In genomic region chr9:46913238-46913637, GRCm38 (mm10) we compare ENCODE assay signal across 9 mouse cellular contexts.
DNase-seq lines count a peak whose midpoint lies in the region; ATAC-seq and TF ChIP-seq lines count a peak whose summit lies in the region.
"Had no signal": no experiment of that assay in that cellular context is flagged by ENCODE, and none has a peak within 500 bp of the region (broad histone marks: within the 10 kb centered on the region; RNA-seq: fewer than 3 reads in every experiment).

No protein-coding gene starts in this region.

- peak overlapping the region; percentile 68 for H3K27ac ChIP-seq in forebrain, embryonic 10.5 days
- H3K27ac ChIP-seq in layer of hippocampus, adult 2 months = peak overlapping the region; percentile 92; the same call in 1 of the 2 replicates
- no peak overlapping the region for H3K27ac ChIP-seq in gastrocnemius, adult 2 months
- H3K27ac ChIP-seq: kidney, embryonic 15.5 days had no signal

- intact Hi-C loops in gastrocnemius, adult 2 months (cut with DNase I) = no loop called here

- no peak for ATAC-seq in erythroblast, adult 5-6 weeks (replicated peaks; ENCODE audit: low FRiP score, poor library complexity, severe bottlenecking)

- peak; percentile 58 for TF ChIP-seq CTCF in layer of hippocampus, adult 2 months (conservative IDR thresholded peaks at IDR 0.05)
- no peak for TF ChIP-seq CTCF in gastrocnemius, adult 2 months (IDR thresholded peaks at IDR 0.05)

- H3K4me3 ChIP-seq in forebrain, embryonic 10.5 days = no peak overlapping the region
- H3K4me3 ChIP-seq in layer of hippocampus, adult 2 months = no peak overlapping the region
- no peak overlapping the region for H3K4me3 ChIP-seq in gastrocnemius, adult 2 months
- H3K4me3 ChIP-seq: kidney, embryonic 15.5 days had no signal

- H3K9me3 ChIP-seq in forebrain, embryonic 10.5 days = no peaks in the 10 kb centered on the region
- H3K9me3 ChIP-seq: kidney, embryonic 15.5 days had no signal

- 0 out of 2 replicates have a peak, but pooled peaks cover 4% of the 10 kb centered on the region for H3K27me3 ChIP-seq in forebrain, embryonic 10.5 days (ENCODE audit: poor library complexity, severe bottlenecking)
- H3K27me3 ChIP-seq: kidney, embryonic 15.5 days had no signal

- peaks cover 24% of the 10 kb centered on the region for H3K4me1 ChIP-seq in forebrain, embryonic 10.5 days
- H3K4me1 ChIP-seq: kidney, embryonic 15.5 days had no signal

- 28% methylated on average over 3 of the region's 3 CpGs for WGBS in forebrain, embryonic 10.5 days

- peak; percentile 70 for DNase-seq in layer of hippocampus, adult 11-12 months (ENCODE audit: low spot score)
- no peak for DNase-seq in layer of hippocampus, adult 9-10 months (ENCODE audit: low spot score)
- DNase-seq in forebrain, embryonic 10.5 days (ENCODE audit: extremely low spot score, low spot score) = no peak
- peak; percentile 54 to 81 for DNase-seq in layer of hippocampus, adult 2 months (ENCODE audit: low spot score in 2 of 2)
- DNase-seq in retina, postnatal 7 days (ENCODE audit: low read depth, low spot score) = peak; percentile 23
- DNase-seq in gastrocnemius, adult 2 months = no peak
- DNase-seq: lung, adult 18-20 months had no signal

- H3K36me3 ChIP-seq in forebrain, embryonic 10.5 days (replicated peaks) = no peaks in the 10 kb centered on the region
- H3K36me3 ChIP-seq: kidney, embryonic 15.5 days had no signal

Comparison
In these comparisons a context has a peak if more than half of its experiments do, and no peak if none do; other contexts are left out.
1. DNase-seq: peak in layer of hippocampus, adult 11-12 months (single experiment), layer of hippocampus, adult 2 months (2 of 2) and retina, postnatal 7 days (single experiment); none in layer of hippocampus, adult 9-10 months (single experiment), forebrain, embryonic 10.5 days (single experiment) and gastrocnemius, adult 2 months (single experiment).